Mouse (Mus musculus) duodenum, adult 2 months (tissue): ENCODE measurements around the gene D430042O09Rik. TPM values are rescaled to one million over a fixed set of nuclear protein-coding genes. Genes with fewer than 3 reads are reported as not detected.

ENCODE experiments used
- polyA plus RNA-seq: library from polyadenylated mRNA; depleted of rRNA; stranded (reverse); fragments of >200 nt; gene quantifications from 2 replicates; pipeline ENCODE4 v1.2.3, GENCODE M21; 2012; ENCODE audit warnings: low replicate concordance; rRNA removed

The D430042O09Rik gene
- polyA plus RNA-seq, result 11.0 and 12.5 TPM in 2 replicates

GRCm38 (mm10) chr7:125707593-125708022 is at the start of gene D430042O09Rik, which contains the start of gene Gtf3c1:
Gene D430042O09Rik (plus strand): TSS chr7:125707888.
Gene Gtf3c1 (minus strand): TSS chr7:125707780.

Other genes starting within 250 kb of the D430042O09Rik start
- gene Nsmce1, start 216.3 kb upstream of the D430042O09Rik start, polyA plus RNA-seq, result 19.0 and 29.9 TPM in 2 replicates
- gene Il4ra, start 155.8 kb upstream of the D430042O09Rik start, polyA plus RNA-seq, result 27.0 and 38.7 TPM in 2 replicates
- 1.4 and 8.6 TPM in 2 replicates for gene Il21r, start 104.5 kb upstream of the D430042O09Rik start, polyA plus RNA-seq
- 47.9 and 60.3 TPM in 2 replicates for gene Gtf3c1, start 108 bp upstream of the D430042O09Rik start, polyA plus RNA-seq